Mouse (Mus musculus) kidney, embryonic 14.5 days (tissue): ENCODE results near the gene Ppp2r5e. TPM values are rescaled to one million over a fixed set of nuclear protein-coding genes. Genes with fewer than 3 reads are reported as not detected.

Experiments
- ATAC-seq: fragments of 200-750 bp; cut with Nextera tagmentation; 2 replicates; pipeline ENCODE4 v1.8.0; 2017; ENCODE audit warnings: moderate number of reproducible peaks, mild to moderate bottlenecking, moderate TSS enrichment, moderate library complexity; ENCODE audit not compliant: low FRiP score, low TSS enrichment
- H3K27ac ChIP-seq: fragments of 300-500 bp; sonication (generic); 2 replicates; pipeline ENCODE4 v1.5.1; 2014; ENCODE audit warnings: low read depth, mild to moderate bottlenecking, low read length, moderate library complexity, mixed read lengths
- H3K27me3 ChIP-seq: fragments of 300-500 bp; sonication (generic); 2 replicates; pipeline ENCODE4 v1.6.1; 2014; ENCODE audit warnings: mild to moderate bottlenecking, low read length; ENCODE audit not compliant: control insufficient read depth, insufficient read depth
- H3K36me3 ChIP-seq: fragments of 300-500 bp; sonication (generic); 2 replicates; pipeline ENCODE4 v1.6.1; 2014; ENCODE audit warnings: low read length, mixed read lengths; ENCODE audit not compliant: control insufficient read depth, insufficient read depth
- H3K4me1 ChIP-seq: fragments of 300-500 bp; sonication (generic); 2 replicates; pipeline ENCODE4 v1.6.1; 2014; ENCODE audit warnings: low read length, mixed read lengths; ENCODE audit not compliant: control insufficient read depth, insufficient read depth
- H3K4me2 ChIP-seq: fragments of 300-500 bp; sonication (generic); replicated peaks from 2 replicates; pipeline ENCODE4 v1.6.1; 2014; ENCODE audit warnings: low read depth, mild to moderate bottlenecking, low read length
- H3K4me3 ChIP-seq: fragments of 300-500 bp; sonication (generic); 2 replicates; pipeline ENCODE4 v1.5.1; 2014; ENCODE audit warnings: mild to moderate bottlenecking, low read length
- H3K9ac ChIP-seq: fragments of 300-500 bp; sonication (generic); 2 replicates; pipeline ENCODE4 v1.6.1; 2014; ENCODE audit warnings: low read depth, mild to moderate bottlenecking, low read length, moderate library complexity
- H3K9me3 ChIP-seq: fragments of 300-500 bp; sonication (generic); 2 replicates; pipeline ENCODE4 v1.6.1; 2016; ENCODE audit warnings: low read length; ENCODE audit not compliant: control insufficient read depth
- WGBS: fragments of 180-500 bp; shearing (Covaris S2); extraction: QIAGEN DNeasy Blood & Tissue Kit; methylation state at CpG from one replicate; pipeline ENCODE4 v1.1.7; 2014; 5-methylcytosine and 5-hydroxymethylcytosine counted together
- polyA plus RNA-seq: library from polyadenylated mRNA; unstranded; fragments of >200 nt; fragmentation: Nextera tagmentation; extraction: Ambion mirVana; gene quantifications from 2 replicates; pipeline ENCODE4 v1.2.1, GENCODE M21; 2014

Gene Ppp2r5e
- polyA plus RNA-seq, 1 experiment from 2014 or later: 18.4 TPM

GRCm38 (mm10) chr12:75565756-75566155 is 30.3 kb downstream of the Ppp2r5e start:
- no peak overlapping the region for H3K4me2 ChIP-seq
- H3K4me3 ChIP-seq: no peak overlapping the region
- no peak overlapping the region for H3K9ac ChIP-seq
- ATAC-seq: no peak
- no peaks in the 10 kb centered on the region for H3K9me3 ChIP-seq
- no peaks in the 10 kb centered on the region for H3K36me3 ChIP-seq
- H3K27ac ChIP-seq: no peak overlapping the region
- 91% methylated on average over 5 of the region's 5 CpGs for WGBS
- peaks cover 17% of the 10 kb centered on the region for H3K4me1 ChIP-seq
- H3K27me3 ChIP-seq: no peaks in the 10 kb centered on the region

GRCm38 (mm10) chr12:75564498-75564897 is 31.5 kb downstream of the Ppp2r5e start:
- ATAC-seq: no peak
- no peak overlapping the region for H3K27ac ChIP-seq
- WGBS: 73% methylated on average over 1 of the region's 1 CpGs
- peaks cover 17% of the 10 kb centered on the region for H3K4me1 ChIP-seq
- H3K4me2 ChIP-seq: no peak overlapping the region
- H3K4me3 ChIP-seq: no peak overlapping the region
- no peaks in the 10 kb centered on the region for H3K9me3 ChIP-seq
- no peaks in the 10 kb centered on the region for H3K36me3 ChIP-seq
- no peaks in the 10 kb centered on the region for H3K27me3 ChIP-seq
- no peak overlapping the region for H3K9ac ChIP-seq

GRCm38 (mm10) chr12:75562996-75563618 is 32.9 kb downstream of the Ppp2r5e start:
- Histone ChIP-seq H3K9ac (no peak overlapping the region), H3K27ac (no peak overlapping the region), H3K4me3 (no peak overlapping the region), H3K27me3 (no peaks in the 10 kb centered on the region), H3K36me3 (no peaks in the 10 kb centered on the region), H3K4me2 (no peak overlapping the region), H3K4me1 (peaks cover 11% of the 10 kb centered on the region), H3K9me3 (no peaks in the 10 kb centered on the region)
- 94% methylated on average over 1 of the region's 1 CpGs for WGBS
- ATAC-seq: no peak

GRCm38 (mm10) chr12:75560681-75561387 is 35.2 kb downstream of the Ppp2r5e start:
- H3K27ac ChIP-seq: no peak overlapping the region
- H3K36me3 ChIP-seq: no peaks in the 10 kb centered on the region
- H3K27me3 ChIP-seq: no peaks in the 10 kb centered on the region
- H3K4me2 ChIP-seq: no peak overlapping the region
- no peak overlapping the region for H3K9ac ChIP-seq
- H3K9me3 ChIP-seq: no peaks in the 10 kb centered on the region
- WGBS: 87% methylated on average over 4 of the region's 4 CpGs
- no peak for ATAC-seq
- H3K4me1 ChIP-seq: 0 out of 2 replicates have a peak, but pooled peaks cover 5% of the 10 kb centered on the region
- H3K4me3 ChIP-seq: no peak overlapping the region

GRCm38 (mm10) chr12:75559196-75559595 is 36.8 kb downstream of the Ppp2r5e start:
- H3K9me3 ChIP-seq: no peaks in the 10 kb centered on the region
- ATAC-seq: no peak
- no peak overlapping the region for H3K4me3 ChIP-seq
- no peaks in the 10 kb centered on the region for H3K36me3 ChIP-seq
- H3K4me2 ChIP-seq: no peak overlapping the region
- 0 out of 2 replicates have a peak, but pooled peaks cover 5% of the 10 kb centered on the region for H3K4me1 ChIP-seq
- no peaks in the 10 kb centered on the region for H3K27me3 ChIP-seq
- H3K9ac ChIP-seq: no peak overlapping the region
- no peak overlapping the region for H3K27ac ChIP-seq
- 82% methylated on average over 2 of the region's 2 CpGs for WGBS

GRCm38 (mm10) chr12:75557813-75558212 is 38.2 kb downstream of the Ppp2r5e start:
- H3K27ac ChIP-seq: no peak overlapping the region
- H3K4me3 ChIP-seq: no peak overlapping the region
- 78% methylated on average over 2 of the region's 2 CpGs for WGBS

GRCm38 (mm10) chr12:75555032-75555431 is 41.0 kb downstream of the Ppp2r5e start:
- no peaks in the 10 kb centered on the region for H3K9me3 ChIP-seq
- H3K4me1 ChIP-seq: no peaks in the 10 kb centered on the region
- WGBS: 70% methylated on average over 3 of the region's 3 CpGs

More at GRCm38 (mm10) chr12:75557813-75558212, 38.2 kb downstream of the Ppp2r5e start:
- no peaks in the 10 kb centered on the region for H3K27me3 ChIP-seq
- no peaks in the 10 kb centered on the region for H3K4me1 ChIP-seq
- H3K4me2 ChIP-seq: no peak overlapping the region
- H3K9me3 ChIP-seq: no peaks in the 10 kb centered on the region
- no peak overlapping the region for H3K9ac ChIP-seq
- H3K36me3 ChIP-seq: no peaks in the 10 kb centered on the region
- ATAC-seq: no peak

GRCm38 (mm10) chr12:75552296-75552695 is 43.7 kb downstream of the Ppp2r5e start:
- Histone ChIP-seq H3K4me3 (no peak overlapping the region), H3K27me3 (no peaks in the 10 kb centered on the region), H3K4me2 (no peak overlapping the region), H3K36me3 (no peaks in the 10 kb centered on the region), H3K9ac (no peak overlapping the region), H3K4me1 (no peaks in the 10 kb centered on the region), H3K9me3 (no peaks in the 10 kb centered on the region), H3K27ac (no peak overlapping the region)
- WGBS: 93% methylated on average over 3 of the region's 3 CpGs
- ATAC-seq: no peak

More at GRCm38 (mm10) chr12:75555032-75555431, 41.0 kb downstream of the Ppp2r5e start:
- Histone ChIP-seq H3K4me2 (no peak overlapping the region), H3K27me3 (no peaks in the 10 kb centered on the region), H3K4me3 (no peak overlapping the region), H3K36me3 (no peaks in the 10 kb centered on the region), H3K27ac (no peak overlapping the region), H3K9ac (no peak overlapping the region)
- ATAC-seq: no peak

GRCm38 (mm10) chr12:75551671-75552070 is 44.4 kb downstream of the Ppp2r5e start:
- Histone ChIP-seq H3K27me3 (no peaks in the 10 kb centered on the region), H3K4me1 (no peaks in the 10 kb centered on the region), H3K36me3 (no peaks in the 10 kb centered on the region), H3K9ac (no peak overlapping the region), H3K27ac (no peak overlapping the region), H3K4me3 (no peak overlapping the region), H3K9me3 (no peaks in the 10 kb centered on the region), H3K4me2 (no peak overlapping the region)
- ATAC-seq: no peak
- WGBS: 89% methylated on average over 5 of the region's 5 CpGs
